Mouse (Mus musculus): ENCODE results near the gene Sphk2. TPM values are rescaled to one million over a fixed set of nuclear protein-coding genes. Genes with fewer than 3 reads are reported as not detected.

Gene Sphk2
- total and polyA plus RNA-seq, 2 experiments from 2014 or later: 15.8 to 23.5 TPM

- WGBS: under 1% methylated on average over 36 of the region's 36 CpGs
- Histone ChIP-seq H3K4me1 (ENCODE audit: insufficient read depth, low read length) (peaks cover 32% of the 10 kb centered on the region), H3K27me3 (ENCODE audit: insufficient read depth, low read length) (no peaks in the 10 kb centered on the region), H3K36me3 (ENCODE audit: insufficient read depth, low read length) (no peaks in the 10 kb centered on the region), H3K9ac (replicated peaks; ENCODE audit: low read length, poor library complexity, severe bottlenecking) (peak within 1 kb of the TSS; percentile 71), H3K27ac (ENCODE audit: low read depth, low read length) (peak within 1 kb of the TSS; percentile 91), H3K4me2 (ENCODE audit: low read depth, low read length, poor library complexity, severe bottlenecking) (peak within 1 kb of the TSS; percentile 81), H3K4me3 (ENCODE audit: low read depth, low read length) (peak within 1 kb of the TSS; percentile 61), H3K9me3 (ENCODE audit: low read length) (no peaks in the 10 kb centered on the region)
- DNase-seq (ENCODE audit: low spot score) (peak; percentile 100), ATAC-seq (ENCODE audit: low FRiP score) (peak; percentile 80)
- TF ChIP-seq CTCF (IDR thresholded peaks at IDR 0.05): no peak
These were observed 12.9 kb downstream of the Sphk2 start, which contains the start of gene Dbp for GRCm38 (mm10) chr7:45704730-45705442. Dbp (plus strand) TSS chr7:45705088.

GRCm38 (mm10) chr7:45704046-45704559, 13.7 kb downstream of the Sphk2 start:
- ATAC-seq (ENCODE audit: low FRiP score) (peak; percentile 73), DNase-seq (ENCODE audit: low spot score) (peak; percentile 95)
- under 1% methylated on average over 13 of the region's 13 CpGs for WGBS
- Histone ChIP-seq H3K4me3 (ENCODE audit: low read depth, low read length) (peak overlapping the region; percentile 61), H3K27ac (ENCODE audit: low read depth, low read length) (peak overlapping the region; percentile 91), H3K4me2 (ENCODE audit: low read depth, low read length, poor library complexity, severe bottlenecking) (peak overlapping the region; percentile 81), H3K9me3 (ENCODE audit: low read length) (no peaks in the 10 kb centered on the region), H3K4me1 (ENCODE audit: insufficient read depth, low read length) (peaks cover 25% of the 10 kb centered on the region), H3K9ac (replicated peaks; ENCODE audit: low read length, poor library complexity, severe bottlenecking) (peak overlapping the region; percentile 66), H3K27me3 (ENCODE audit: insufficient read depth, low read length) (no peaks in the 10 kb centered on the region), H3K36me3 (ENCODE audit: insufficient read depth, low read length) (no peaks in the 10 kb centered on the region)
- TF ChIP-seq CTCF (IDR thresholded peaks at IDR 0.05): no peak

GRCm38 (mm10) chr7:45703521-45704033, 14.2 kb downstream of the Sphk2 start:
- no peaks in the 10 kb centered on the region for H3K36me3 ChIP-seq (ENCODE audit: insufficient read depth, low read length)
- peak overlapping the region; percentile 66 for H3K9ac ChIP-seq (replicated peaks; ENCODE audit: low read length, poor library complexity, severe bottlenecking)
- peak overlapping the region; percentile 91 for H3K27ac ChIP-seq (ENCODE audit: low read depth, low read length)
- H3K4me1 ChIP-seq (ENCODE audit: insufficient read depth, low read length): peaks cover 29% of the 10 kb centered on the region
- peak overlapping the region; percentile 81 for H3K4me2 ChIP-seq (ENCODE audit: low read depth, low read length, poor library complexity, severe bottlenecking)
- peak overlapping the region; percentile 61 for H3K4me3 ChIP-seq (ENCODE audit: low read depth, low read length)
- DNase-seq (ENCODE audit: low spot score) (no peak), ATAC-seq (ENCODE audit: low FRiP score) (no peak)
- no peaks in the 10 kb centered on the region for H3K9me3 ChIP-seq (ENCODE audit: low read length)
- H3K27me3 ChIP-seq (ENCODE audit: insufficient read depth, low read length): no peaks in the 10 kb centered on the region
- TF ChIP-seq CTCF (IDR thresholded peaks at IDR 0.05): no peak
- WGBS: 32% methylated on average over 12 of the region's 12 CpGs

GRCm38 (mm10) chr7:45702809-45703520, 14.8 kb downstream of the Sphk2 start:
- H3K4me1 ChIP-seq (ENCODE audit: insufficient read depth, low read length): peaks cover 26% of the 10 kb centered on the region
- WGBS: 90% methylated on average over 17 of the region's 17 CpGs
- no peaks in the 10 kb centered on the region for H3K36me3 ChIP-seq (ENCODE audit: insufficient read depth, low read length)
- peak overlapping the region; percentile 91 for H3K27ac ChIP-seq (ENCODE audit: low read depth, low read length)
- H3K9me3 ChIP-seq (ENCODE audit: low read length): no peaks in the 10 kb centered on the region
- H3K4me3 ChIP-seq (ENCODE audit: low read depth, low read length): no peak overlapping the region
- TF ChIP-seq CTCF (IDR thresholded peaks at IDR 0.05): no peak
- no peak for ATAC-seq (ENCODE audit: low FRiP score)
- H3K4me2 ChIP-seq (ENCODE audit: low read depth, low read length, poor library complexity, severe bottlenecking): peak overlapping the region; percentile 81
- no peaks in the 10 kb centered on the region for H3K27me3 ChIP-seq (ENCODE audit: insufficient read depth, low read length)
- DNase-seq (ENCODE audit: low spot score): no peak
- peak overlapping the region; percentile 66 for H3K9ac ChIP-seq (replicated peaks; ENCODE audit: low read length, poor library complexity, severe bottlenecking)

- Histone ChIP-seq H3K9ac (replicated peaks; ENCODE audit: low read length, poor library complexity, severe bottlenecking) (no peak overlapping the region), H3K27me3 (ENCODE audit: insufficient read depth, low read length) (no peaks in the 10 kb centered on the region), H3K4me2 (ENCODE audit: low read depth, low read length, poor library complexity, severe bottlenecking) (no peak overlapping the region), H3K36me3 (ENCODE audit: insufficient read depth, low read length) (no peaks in the 10 kb centered on the region), H3K4me1 (ENCODE audit: insufficient read depth, low read length) (peaks cover 22% of the 10 kb centered on the region), H3K9me3 (ENCODE audit: low read length) (no peaks in the 10 kb centered on the region), H3K4me3 (ENCODE audit: low read depth, low read length) (no peak overlapping the region), H3K27ac (ENCODE audit: low read depth, low read length) (no peak overlapping the region)
- WGBS: 93% methylated on average over 11 of the region's 11 CpGs
- no peak for TF ChIP-seq CTCF (IDR thresholded peaks at IDR 0.05)
- no peak for DNase-seq (ENCODE audit: low spot score)
- no peak for ATAC-seq (ENCODE audit: low FRiP score)
These were observed 15.5 kb downstream of the Sphk2 start for GRCm38 (mm10) chr7:45702316-45702715.
